Comparison of ENCODE assay signal across 18 mouse cellular contexts in the genomic region with DNA sequence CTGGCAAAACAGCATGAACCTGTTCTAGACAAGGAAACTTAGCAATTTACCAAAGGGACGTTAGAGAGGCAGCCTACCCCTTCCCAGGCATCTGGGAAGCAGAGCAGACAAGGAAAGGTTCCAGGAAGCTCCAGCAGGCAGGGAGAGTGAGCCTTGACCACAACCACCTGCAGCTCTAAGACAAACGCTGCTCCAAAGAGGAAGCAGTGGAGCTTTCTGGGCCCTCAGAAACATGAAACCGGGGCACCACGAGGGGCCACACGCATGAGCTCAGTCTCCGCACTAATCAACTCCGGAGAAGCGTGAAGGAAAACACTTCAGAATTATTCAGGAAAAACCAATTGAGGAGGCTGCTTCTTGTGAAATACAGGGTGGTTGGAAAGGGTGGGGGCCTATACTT.
A peak's percentile ranks its signal among the peaks of the same experiment; 100 is the strongest.
DNase-seq lines count a peak whose midpoint lies in the region; ATAC-seq and TF ChIP-seq lines count a peak whose summit lies in the region.
"Had no signal": no experiment of that assay in that cellular context is flagged by ENCODE, and none has a peak within 500 bp of the region (broad histone marks: within the 10 kb centered on the region; RNA-seq: fewer than 3 reads in every experiment).

No protein-coding gene starts in this region.

- no peak for TF ChIP-seq POLR2A in heart, adult 2 months (IDR thresholded peaks at IDR 0.05; ENCODE audit: insufficient read depth, low read depth, low read length)
- TF ChIP-seq POLR2A in kidney, adult 2 months (IDR thresholded peaks at IDR 0.05; ENCODE audit: low read depth, low read length): no peak

- H3K4me3 ChIP-seq in heart, embryonic 10.5 days: no peak overlapping the region
- H3K4me3 ChIP-seq in heart, adult 2 months: no peak overlapping the region
- no peak overlapping the region for H3K4me3 ChIP-seq in kidney, adult 2 months (ENCODE audit: insufficient read depth, low read depth, low read length)
- no peak overlapping the region for H3K4me3 ChIP-seq in embryonic facial prominence, embryonic 13.5 days
- H3K4me3 ChIP-seq: erythroblast, embryonic 14.5 days; liver, embryonic 15.5 days; neural tube, embryonic 13.5 days had no signal

- H3K9me3 ChIP-seq in heart, embryonic 10.5 days: no peaks in the 10 kb centered on the region
- H3K9me3 ChIP-seq in embryonic facial prominence, embryonic 13.5 days: no peaks in the 10 kb centered on the region
- H3K9me3 ChIP-seq: liver, embryonic 15.5 days; neural tube, embryonic 13.5 days had no signal

- ATAC-seq in embryonic facial prominence, embryonic 13.5 days (ENCODE audit: insufficient number of reproducible peaks, insufficient read depth, low FRiP score, low TSS enrichment, low read depth): peak; percentile 23; the same call in 1 of the 2 replicates
- ATAC-seq in megakaryocyte progenitor cell, adult 5-6 weeks (replicated peaks; ENCODE audit: poor library complexity): peak; percentile 79

- no peak overlapping the region for H3K9ac ChIP-seq in heart, adult 2 months (ENCODE audit: low read depth, low read length)
- H3K9ac ChIP-seq in embryonic facial prominence, embryonic 13.5 days: no peak overlapping the region
- H3K9ac ChIP-seq: liver, embryonic 15.5 days; neural tube, embryonic 13.5 days had no signal

- H3K36me3 ChIP-seq in heart, embryonic 10.5 days: peaks cover 9% of the 10 kb centered on the region; the same call in 1 of the 2 replicates
- no peaks in the 10 kb centered on the region for H3K36me3 ChIP-seq in heart, adult 2 months (ENCODE audit: control insufficient read depth, insufficient read depth, low read length)
- no peaks in the 10 kb centered on the region for H3K36me3 ChIP-seq in kidney, adult 2 months (ENCODE audit: control insufficient read depth, insufficient read depth, low read length)
- H3K36me3 ChIP-seq in embryonic facial prominence, embryonic 13.5 days: peaks cover 4% of the 10 kb centered on the region; the same call in 1 of the 2 replicates
- H3K36me3 ChIP-seq: liver, embryonic 15.5 days; neural tube, embryonic 13.5 days had no signal

- intact Hi-C loops in heart, adult 2 months (cut with DNase I): no loop called here

- peaks cover 30% of the 10 kb centered on the region for H3K4me1 ChIP-seq in heart, embryonic 10.5 days
- H3K4me1 ChIP-seq in heart, adult 2 months (ENCODE audit: control insufficient read depth, insufficient read depth, low read length): no peaks in the 10 kb centered on the region
- H3K4me1 ChIP-seq in kidney, adult 2 months (ENCODE audit: control insufficient read depth, insufficient read depth, low read length): peaks cover 8% of the 10 kb centered on the region; the same call in 1 of the 2 replicates
- peaks cover 25% of the 10 kb centered on the region for H3K4me1 ChIP-seq in embryonic facial prominence, embryonic 13.5 days

- TF ChIP-seq EP300 in heart, adult 2 months (IDR thresholded peaks at IDR 0.05; ENCODE audit: insufficient read depth, low read depth, low read length): no peak

- no peaks in the 10 kb centered on the region for H3K27me3 ChIP-seq in heart, embryonic 10.5 days (ENCODE audit: insufficient read depth, poor library complexity, severe bottlenecking)
- no peaks in the 10 kb centered on the region for H3K27me3 ChIP-seq in heart, adult 2 months (ENCODE audit: control insufficient read depth, insufficient read depth, low read length)
- H3K27me3 ChIP-seq in kidney, adult 2 months (replicated peaks; ENCODE audit: control insufficient read depth, insufficient read depth, low read length): no peaks in the 10 kb centered on the region
- H3K27me3 ChIP-seq in embryonic facial prominence, embryonic 13.5 days: no peaks in the 10 kb centered on the region
- H3K27me3 ChIP-seq: liver, embryonic 15.5 days; neural tube, embryonic 13.5 days had no signal

- H3K79me2 ChIP-seq in heart, adult 2 months (replicated peaks; ENCODE audit: control insufficient read depth, insufficient read depth, low read length): no peaks in the 10 kb centered on the region; the same call in 1 of the 2 replicates

- TF ChIP-seq CTCF in heart, adult 2 months (IDR thresholded peaks at IDR 0.05): no peak
- no peak for TF ChIP-seq CTCF in kidney, adult 2 months (conservative IDR thresholded peaks at IDR 0.05; ENCODE audit: insufficient read depth, insufficient read length, low read depth, low read length)

- H3K27ac ChIP-seq in heart, embryonic 10.5 days: peak overlapping the region; percentile 69
- H3K27ac ChIP-seq in heart, adult 2 months: no peak overlapping the region
- no peak overlapping the region for H3K27ac ChIP-seq in kidney, adult 2 months (ENCODE audit: insufficient read depth, low read depth, low read length)
- H3K27ac ChIP-seq in embryonic facial prominence, embryonic 13.5 days: 0 out of 2 replicates have a peak overlapping the region, but pooled peaks have one; percentile 28
- H3K27ac ChIP-seq: liver, embryonic 15.5 days; neural tube, embryonic 13.5 days; stomach, postnatal 0 days had no signal

- no peak for DNase-seq in heart, embryonic 10.5 days (ENCODE audit: low spot score)
- DNase-seq in heart, adult 2 months: no peak
- DNase-seq in kidney, postnatal 4 days: peak; percentile 24 to 49
- no peak for DNase-seq in kidney, adult 2 months
- no peak for DNase-seq in adrenal gland, adult 8-10 months
- DNase-seq in cerebellum, postnatal 36 days: no peak
- DNase-seq: adrenal gland, postnatal 14 days; cerebellum, adult 2 months; heart, postnatal 14 days; kidney, postnatal 36 days; lung, postnatal 10 days; thymus, postnatal 4 days had no signal

- WGBS in heart, embryonic 10.5 days: 65% methylated on average over 8 of the region's 8 CpGs
- 58% methylated on average over 8 of the region's 8 CpGs for WGBS in heart, adult 2 months
- 44% methylated on average over 8 of the region's 8 CpGs for WGBS in kidney, adult 2 months
- 31% methylated on average over 8 of the region's 8 CpGs for WGBS in embryonic facial prominence, embryonic 13.5 days

- peak overlapping the region; percentile 16; the same call in 1 of the 2 replicates for H3K4me2 ChIP-seq in embryonic facial prominence, embryonic 13.5 days
- H3K4me2 ChIP-seq: liver, embryonic 15.5 days; neural tube, embryonic 13.5 days had no signal

Comparison
In these comparisons a context has a peak if more than half of its experiments do, and no peak if none do; other contexts are left out.
1. DNase-seq: peak in kidney, postnatal 4 days (2 of 2); none in heart, embryonic 10.5 days (single experiment), heart, adult 2 months (0 of 2), kidney, adult 2 months (single experiment), adrenal gland, adult 8-10 months (single experiment) and cerebellum, postnatal 36 days (0 of 2).
2. H3K27ac ChIP-seq: peak in heart, embryonic 10.5 days (single experiment) and embryonic facial prominence, embryonic 13.5 days (single experiment); none in heart, adult 2 months (single experiment) and kidney, adult 2 months (single experiment).